Mouse (Mus musculus) retina, postnatal 7 days (tissue): Measurements from ENCODE around the gene Meiob.

Experiments used
- DNase-seq: peaks from one replicate; pipeline ENCODE4 v3.0.0-alpha.2; 2012; ENCODE audit warnings: low read depth, low spot score

Gene Meiob

GRCm38 (mm10) chr17:24821351-24822280 is 17.5 kb downstream of the Meiob start:
- no peak for DNase-seq

- DNase-seq, result no peak
These were observed 35.8 kb downstream of the Meiob start, which contains the start of gene Hagh for GRCm38 (mm10) chr17:24839842-24840241. Gene Hagh, plus strand, starts transcription at chr17:24840143.

- DNase-seq, result no peak
These were observed 36.3 kb downstream of the Meiob start for GRCm38 (mm10) chr17:24840341-24840740.

GRCm38 (mm10) chr17:24841133-24841532 is 37.0 kb downstream of the Meiob start:
- DNase-seq, result no peak

GRCm38 (mm10) chr17:24842631-24843030 is 38.5 kb downstream of the Meiob start:
- DNase-seq, result no peak

- DNase-seq, result no peak
These were observed 40.4 kb downstream of the Meiob start for GRCm38 (mm10) chr17:24844525-24844924.

- no peak for DNase-seq
These were observed 43.3 kb downstream of the Meiob start for GRCm38 (mm10) chr17:24847386-24847785.

GRCm38 (mm10) chr17:24848600-24849031 is 44.5 kb downstream of the Meiob start:
- DNase-seq, result no peak

GRCm38 (mm10) chr17:24849733-24850064 is 45.6 kb downstream of the Meiob start:
- DNase-seq, result no peak

- DNase-seq, result peak; percentile 95
These were observed 46.1 kb downstream of the Meiob start, which contains the start of gene Fahd1 for GRCm38 (mm10) chr17:24850065-24850772. Gene Fahd1, minus strand, starts transcription at chr17:24850364.

- no peak for DNase-seq
These were observed 46.7 kb downstream of the Meiob start for GRCm38 (mm10) chr17:24850773-24851127.

- DNase-seq, result no peak
These were observed 47.5 kb downstream of the Meiob start for GRCm38 (mm10) chr17:24851381-24852125.

- DNase-seq, result no peak
These were observed 51.9 kb downstream of the Meiob start for GRCm38 (mm10) chr17:24855838-24856464.

GRCm38 (mm10) chr17:24856589-24856988 is 52.5 kb downstream of the Meiob start:
- DNase-seq, result no peak

- no peak for DNase-seq
These were observed 53.9 kb downstream of the Meiob start for GRCm38 (mm10) chr17:24857831-24858470.

- no peak for DNase-seq
These were observed 54.9 kb downstream of the Meiob start for GRCm38 (mm10) chr17:24858967-24859366.

- no peak for DNase-seq
These were observed 56.0 kb downstream of the Meiob start for GRCm38 (mm10) chr17:24860076-24860475.

- DNase-seq, result no peak
These were observed 57.7 kb downstream of the Meiob start for GRCm38 (mm10) chr17:24861785-24862184.

- DNase-seq, result no peak
These were observed 61.7 kb downstream of the Meiob start, which contains the start of gene Igfals for GRCm38 (mm10) chr17:24865776-24866175. Gene Igfals, plus strand, starts transcription at chr17:24865997.

- no peak for DNase-seq
These were observed 63.8 kb downstream of the Meiob start for GRCm38 (mm10) chr17:24867914-24868313.
